Mouse (Mus musculus): ENCODE results near the gene Gdf5. TPM values are rescaled to one million over a fixed set of nuclear protein-coding genes. Genes with fewer than 3 reads are reported as not detected.
"Not testable (repeated sequence)": the region's sequence is repeated elsewhere in the genome, so short reads cannot be mapped to it uniquely, and the experiment has no call there.

Gdf5 gene
- polyA plus RNA-seq, 1 experiment from 2014 or later = 2.4 TPM

DNA sequence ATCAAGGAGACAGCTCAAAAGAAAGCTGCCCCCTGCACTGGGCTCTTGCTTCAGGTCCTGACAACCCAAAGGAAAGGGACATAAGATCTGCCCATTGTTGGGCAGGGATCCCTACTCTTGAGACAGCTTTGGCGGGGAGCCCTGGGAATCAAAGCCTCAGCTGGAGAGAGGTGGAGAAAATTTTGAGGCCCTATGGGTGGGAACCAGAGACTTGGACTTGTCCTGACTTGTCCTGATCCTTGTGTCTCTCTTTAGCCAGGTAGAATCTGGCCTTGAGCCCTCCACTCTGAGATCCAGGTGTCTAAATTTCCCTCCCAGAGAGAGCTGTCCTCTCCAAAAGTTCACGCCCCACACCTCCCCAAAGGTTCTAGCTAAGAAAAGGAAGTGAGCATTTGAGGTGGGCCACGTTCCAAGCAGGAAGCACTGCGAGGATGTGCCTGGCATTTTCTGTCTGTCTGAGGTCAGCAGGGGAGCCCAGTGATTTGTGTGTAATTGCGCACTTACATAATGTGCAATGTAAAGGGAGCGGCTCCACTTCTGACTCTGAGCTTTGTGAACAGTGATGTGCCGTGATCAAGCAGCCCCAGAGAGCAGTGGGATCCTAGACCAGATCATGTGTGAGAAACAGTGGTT lies 5.2 kb downstream of the Gdf5 start:
- H3K4me1 ChIP-seq = peaks cover 21% of the 10 kb centered on the region
- H3K4me2 ChIP-seq = no peak overlapping the region
- no peak overlapping the region for H3K4me3 ChIP-seq
- no peaks in the 10 kb centered on the region for H3K27me3 ChIP-seq
- H3K27ac ChIP-seq = no peak overlapping the region
- no peak overlapping the region for H3K9ac ChIP-seq
- ATAC-seq = no peak
- no peaks in the 10 kb centered on the region for H3K36me3 ChIP-seq (ENCODE audit: poor library complexity, severe bottlenecking)
- WGBS = 78% methylated on average over 7 of the region's 7 CpGs
- H3K9me3 ChIP-seq (replicated peaks) = no peaks in the 10 kb centered on the region

GRCm38 (mm10) chr2:155929531-155930442 lies 15.4 kb downstream of the Gdf5 start, which contains the start of gene Uqcc1:
Uqcc1 (minus strand) TSS chr2:155930310.
- peak within 1 kb of the TSS; percentile 73 for H3K9ac ChIP-seq
- no peaks in the 10 kb centered on the region for H3K27me3 ChIP-seq
- peak within 1 kb of the TSS; percentile 84 for H3K27ac ChIP-seq
- peak within 1 kb of the TSS; percentile 70 for H3K4me3 ChIP-seq
- H3K36me3 ChIP-seq (ENCODE audit: poor library complexity, severe bottlenecking) = peaks cover 6% of the 10 kb centered on the region; the same call in 1 of the 2 replicates
- peaks cover 21% of the 10 kb centered on the region for H3K4me1 ChIP-seq
- ATAC-seq = peak; percentile 97
- H3K9me3 ChIP-seq (replicated peaks) = no peaks in the 10 kb centered on the region
- H3K4me2 ChIP-seq = peak within 1 kb of the TSS; percentile 76
- WGBS = under 1% methylated on average over 38 of the region's 38 CpGs

GRCm38 (mm10) chr2:155928711-155929345 lies 16.3 kb downstream of the Gdf5 start:
- H3K27me3 ChIP-seq = no peaks in the 10 kb centered on the region
- 75% methylated on average over 7 of the region's 7 CpGs for WGBS
- H3K9me3 ChIP-seq (replicated peaks) = no peaks in the 10 kb centered on the region
- H3K4me1 ChIP-seq = peaks cover 21% of the 10 kb centered on the region
- peak overlapping the region; percentile 70 for H3K4me3 ChIP-seq
- peak overlapping the region; percentile 76 for H3K4me2 ChIP-seq
- peak overlapping the region; percentile 26; the same call in 1 of the 2 replicates for H3K9ac ChIP-seq
- no peak overlapping the region for H3K27ac ChIP-seq
- H3K36me3 ChIP-seq (ENCODE audit: poor library complexity, severe bottlenecking) = peaks cover 13% of the 10 kb centered on the region; the same call in 1 of the 2 replicates
- no peak for ATAC-seq

- not testable (repeated sequence) for H3K27ac ChIP-seq; H3K4me3 ChIP-seq; ATAC-seq; H3K27me3 ChIP-seq; H3K9me3 ChIP-seq (replicated peaks); H3K4me2 ChIP-seq; H3K9ac ChIP-seq
- WGBS = 97% methylated on average over 6 of the region's 6 CpGs
- Histone ChIP-seq H3K36me3 (ENCODE audit: poor library complexity, severe bottlenecking) (peaks cover 20% of the 10 kb centered on the region; the same call in 1 of the 2 replicates), H3K4me1 (peaks cover 15% of the 10 kb centered on the region)
These were observed 20.0 kb downstream of the Gdf5 start for GRCm38 (mm10) chr2:155925213-155925612.

- no peaks in the 10 kb centered on the region for H3K27me3 ChIP-seq
- H3K36me3 ChIP-seq (ENCODE audit: poor library complexity, severe bottlenecking) = peaks cover 30% of the 10 kb centered on the region
- 97% methylated on average over 7 of the region's 7 CpGs for WGBS
- no peak for ATAC-seq
- H3K4me1 ChIP-seq = 0 out of 2 replicates have a peak, but pooled peaks cover under 1% of the 10 kb centered on the region
- no peak overlapping the region for H3K9ac ChIP-seq
- no peaks in the 10 kb centered on the region for H3K9me3 ChIP-seq (replicated peaks)
- no peak overlapping the region for H3K27ac ChIP-seq
- no peak overlapping the region for H3K4me2 ChIP-seq
- H3K4me3 ChIP-seq = no peak overlapping the region
These were observed 22.0 kb downstream of the Gdf5 start for GRCm38 (mm10) chr2:155923143-155923542.

DNA sequence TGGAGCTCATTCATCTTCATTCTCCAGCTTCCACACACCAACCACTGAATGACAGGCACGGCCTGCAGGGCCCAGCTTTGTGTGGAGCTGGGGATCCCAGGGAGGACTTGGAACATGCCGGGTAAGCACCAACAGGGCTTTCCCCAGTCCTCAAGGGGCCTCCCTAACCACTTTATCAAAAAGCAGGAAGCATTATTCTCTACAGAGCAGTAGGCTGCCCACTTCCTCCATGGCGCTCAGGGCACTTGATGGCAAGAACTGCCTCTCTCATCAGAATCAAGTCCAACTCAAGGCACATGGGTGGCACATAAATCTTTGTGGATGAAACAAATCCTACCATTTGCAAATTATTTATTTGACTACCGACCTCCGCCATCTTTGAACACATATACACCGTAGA lies 30.5 kb downstream of the Gdf5 start:
- Histone ChIP-seq H3K4me2 (no peak overlapping the region), H3K9me3 (replicated peaks) (no peaks in the 10 kb centered on the region), H3K36me3 (ENCODE audit: poor library complexity, severe bottlenecking) (peaks cover 60% of the 10 kb centered on the region), H3K4me3 (no peak overlapping the region), H3K4me1 (no peaks in the 10 kb centered on the region), H3K27ac (no peak overlapping the region; the same call in 1 of the 2 replicates), H3K9ac (no peak overlapping the region), H3K27me3 (no peaks in the 10 kb centered on the region)
- WGBS = 93% methylated on average over 6 of the region's 6 CpGs
- ATAC-seq = no peak

DNA sequence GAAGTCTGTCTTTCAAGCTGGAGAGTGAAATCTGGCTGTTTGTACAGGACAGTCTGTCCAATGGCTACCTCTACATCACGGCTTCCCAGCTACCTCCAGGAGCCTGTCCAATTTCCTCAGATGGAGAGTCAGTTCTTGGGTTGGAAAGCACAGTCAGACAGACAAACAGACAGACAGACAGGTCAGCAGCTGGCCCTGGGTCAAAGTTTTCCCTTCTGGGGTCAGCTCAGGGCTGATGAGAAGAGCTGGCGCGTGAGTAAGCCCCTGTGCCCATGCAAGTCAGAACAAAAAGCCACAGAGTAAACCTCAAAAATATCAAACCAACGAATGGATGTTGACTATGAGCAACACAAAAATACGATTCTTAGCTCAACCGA lies 41.5 kb downstream of the Gdf5 start:
- Histone ChIP-seq H3K4me1 (no peaks in the 10 kb centered on the region), H3K4me3 (no peak overlapping the region), H3K27me3 (no peaks in the 10 kb centered on the region), H3K9ac (no peak overlapping the region), H3K36me3 (ENCODE audit: poor library complexity, severe bottlenecking) (peaks cover 53% of the 10 kb centered on the region), H3K27ac (no peak overlapping the region), H3K9me3 (replicated peaks) (no peaks in the 10 kb centered on the region), H3K4me2 (no peak overlapping the region)
- WGBS = 93% methylated on average over 6 of the region's 6 CpGs
- ATAC-seq = no peak

GRCm38 (mm10) chr2:155902989-155903631 lies 42.1 kb downstream of the Gdf5 start:
- no peak for ATAC-seq

DNA sequence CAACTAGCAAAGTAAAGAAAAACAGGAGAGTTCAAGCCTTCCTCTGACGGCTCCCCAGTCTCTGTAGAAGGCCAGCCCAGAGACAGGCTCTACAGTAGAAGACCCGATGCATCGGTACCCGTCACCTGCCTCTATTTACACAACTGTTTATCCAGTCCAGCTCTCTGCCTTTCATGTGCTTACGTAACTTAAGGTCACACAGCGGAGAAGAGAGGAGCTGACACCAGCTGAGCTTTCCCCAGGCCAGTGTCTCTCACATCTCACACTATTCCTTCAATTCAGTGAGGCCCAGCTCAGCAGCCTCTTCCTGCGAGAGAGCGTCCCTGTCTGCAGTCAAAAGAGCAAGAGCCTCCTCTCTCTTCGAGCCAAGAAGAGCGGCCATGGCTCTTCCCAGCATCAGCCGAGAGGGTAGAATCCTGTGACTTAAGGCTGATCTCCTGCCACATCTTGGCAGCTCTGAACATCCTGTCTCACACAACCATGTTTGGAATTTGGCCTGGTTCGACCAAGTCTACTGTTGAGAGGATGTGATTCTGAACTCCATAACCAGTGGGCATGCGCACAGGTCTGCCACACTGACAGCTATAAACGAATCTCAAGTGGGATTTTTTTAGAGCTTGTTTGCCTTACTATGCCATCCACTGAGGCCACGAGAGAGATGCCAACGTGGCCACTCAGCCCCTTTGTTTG lies 50.0 kb downstream of the Gdf5 start:
- 92% methylated on average over 16 of the region's 16 CpGs for WGBS
- Histone ChIP-seq H3K4me2 (no peak overlapping the region), H3K9ac (0 out of 2 replicates have a peak overlapping the region, but pooled peaks have one; percentile 26), H3K27me3 (no peaks in the 10 kb centered on the region), H3K9me3 (replicated peaks) (no peaks in the 10 kb centered on the region), H3K4me3 (no peak overlapping the region), H3K4me1 (no peaks in the 10 kb centered on the region), H3K27ac (no peak overlapping the region), H3K36me3 (ENCODE audit: poor library complexity, severe bottlenecking) (peaks cover 51% of the 10 kb centered on the region)
- no peak for ATAC-seq

More at GRCm38 (mm10) chr2:155902989-155903631, 42.1 kb downstream of the Gdf5 start:
- no peaks in the 10 kb centered on the region for H3K9me3 ChIP-seq (replicated peaks)
- no peaks in the 10 kb centered on the region for H3K27me3 ChIP-seq
- H3K4me3 ChIP-seq = no peak overlapping the region
- WGBS = 89% methylated on average over 16 of the region's 16 CpGs
- no peak overlapping the region for H3K4me2 ChIP-seq
- H3K4me1 ChIP-seq = no peaks in the 10 kb centered on the region
- peaks cover 52% of the 10 kb centered on the region for H3K36me3 ChIP-seq (ENCODE audit: poor library complexity, severe bottlenecking)
- H3K9ac ChIP-seq = no peak overlapping the region
- H3K27ac ChIP-seq = no peak overlapping the region

- Histone ChIP-seq H3K9me3 (replicated peaks) (no peaks in the 10 kb centered on the region), H3K27ac (no peak overlapping the region), H3K4me1 (no peaks in the 10 kb centered on the region), H3K4me3 (no peak overlapping the region), H3K36me3 (ENCODE audit: poor library complexity, severe bottlenecking) (peaks cover 48% of the 10 kb centered on the region), H3K9ac (no peak overlapping the region), H3K27me3 (no peaks in the 10 kb centered on the region), H3K4me2 (no peak overlapping the region)
- 92% methylated on average over 13 of the region's 13 CpGs for WGBS
- ATAC-seq = no peak
These were observed 50.7 kb downstream of the Gdf5 start for GRCm38 (mm10) chr2:155894307-155895045.
